9 mouse cellular contexts compared by ENCODE assay signal in the genomic region with DNA sequence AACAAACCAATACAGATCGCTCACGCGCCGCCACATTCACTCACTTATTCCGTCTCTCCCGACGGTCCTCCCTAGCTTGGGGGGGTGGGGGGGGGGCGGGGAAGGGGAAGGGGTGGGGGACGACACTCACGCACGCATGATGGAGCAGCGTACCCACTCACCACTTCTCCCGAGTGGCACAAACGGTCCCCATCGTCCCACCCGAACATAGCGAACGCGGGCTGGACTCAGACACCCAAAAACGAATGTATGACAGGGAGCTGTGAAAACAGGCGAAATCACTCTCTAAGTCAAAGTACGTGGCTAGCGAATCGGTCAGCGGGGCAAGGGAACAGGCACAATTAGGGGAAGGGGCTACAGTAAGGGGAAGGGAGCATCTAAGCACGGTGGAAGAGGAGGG. TPM values are rescaled to one million over a fixed set of nuclear protein-coding genes. Genes with fewer than 3 reads are reported as not detected.
DNase-seq lines count a peak whose midpoint lies in the region; ATAC-seq lines count a peak whose summit lies in the region.
"Had no signal": no experiment of that assay in that cellular context is flagged by ENCODE, and none has a peak within 500 bp of the region (broad histone marks: within the 10 kb centered on the region; RNA-seq: fewer than 3 reads in every experiment).

No protein-coding gene starts in this region.

- no peak for ATAC-seq in kidney, embryonic 16.5 days (ENCODE audit: low FRiP score, low TSS enrichment)
- ATAC-seq in erythroid progenitor cell, adult 5-6 weeks (replicated peaks; ENCODE audit: low FRiP score, poor library complexity, severe bottlenecking): no peak

- WGBS in kidney, embryonic 16.5 days: 4% methylated on average over 26 of the region's 26 CpGs

- no peak overlapping the region for H3K9ac ChIP-seq in kidney, embryonic 16.5 days (replicated peaks; ENCODE audit: low read length)
- H3K9ac ChIP-seq: embryonic facial prominence, embryonic 13.5 days; limb, embryonic 13.5 days had no signal

- no peak overlapping the region for H3K27ac ChIP-seq in kidney, embryonic 16.5 days (ENCODE audit: low read length)
- H3K27ac ChIP-seq: embryonic facial prominence, embryonic 13.5 days; limb, embryonic 13.5 days had no signal

- H3K27me3 ChIP-seq in kidney, embryonic 16.5 days (ENCODE audit: insufficient read depth, low read length): no peaks in the 10 kb centered on the region
- H3K27me3 ChIP-seq: embryonic facial prominence, embryonic 13.5 days; limb, embryonic 13.5 days had no signal

- no peaks in the 10 kb centered on the region for H3K4me1 ChIP-seq in kidney, embryonic 16.5 days (ENCODE audit: insufficient read depth, low read length)
- H3K4me1 ChIP-seq: embryonic facial prominence, embryonic 13.5 days; limb, embryonic 13.5 days had no signal

- H3K9me3 ChIP-seq in kidney, embryonic 16.5 days (ENCODE audit: low read length): no peaks in the 10 kb centered on the region
- H3K9me3 ChIP-seq: embryonic facial prominence, embryonic 13.5 days; limb, embryonic 13.5 days had no signal

- no peaks in the 10 kb centered on the region for H3K36me3 ChIP-seq in kidney, embryonic 16.5 days (ENCODE audit: insufficient read depth, low read length)
- H3K36me3 ChIP-seq: embryonic facial prominence, embryonic 13.5 days; limb, embryonic 13.5 days had no signal

- peak; percentile 44 for DNase-seq in kidney, adult 18-20 months
- DNase-seq in 3134 (ENCODE audit: extremely low read depth, insufficient read length, low spot score) (peak; percentile 14), 416B (ENCODE audit: low read depth) (peak; percentile 21)
- DNase-seq in embryo, embryonic 11 days: peak; percentile 72
- peak; percentile 84 for DNase-seq in retina, postnatal 1 day

- no peak overlapping the region for H3K4me3 ChIP-seq in kidney, embryonic 16.5 days (ENCODE audit: low read length)
- H3K4me3 ChIP-seq: embryonic facial prominence, embryonic 13.5 days; limb, embryonic 13.5 days had no signal

- no peak overlapping the region for H3K4me2 ChIP-seq in kidney, embryonic 16.5 days (replicated peaks; ENCODE audit: low read depth, low read length)
- H3K4me2 ChIP-seq: embryonic facial prominence, embryonic 13.5 days; limb, embryonic 13.5 days had no signal

RNA-seq across cellular contexts. Expression of gene Gm21060, which starts 30.2 kb away (rescaled TPM):
- not detected in 2 replicates for polyA plus RNA-seq in kidney, embryonic 16.5 days (2015; fragmentation: Nextera tagmentation; extraction: Ambion mirVana)
- total RNA-seq in erythroid progenitor cell, adult 5-6 weeks (2015; ENCODE audit: low replicate concordance): not detected in 2 replicates
- total RNA-seq in erythroid progenitor cell, adult 5-6 weeks (2017; ENCODE audit: low replicate concordance): not detected in 2 replicates
- polyA plus RNA-seq: embryonic facial prominence, embryonic 13.5 days; limb, embryonic 13.5 days had no signal

RNA-seq across cellular contexts. Expression of gene Csf2ra, which starts 38.4 kb away (rescaled TPM):
- 40.4 and 50.5 TPM in 2 replicates for polyA plus RNA-seq in kidney, embryonic 16.5 days (2015; fragmentation: Nextera tagmentation; extraction: Ambion mirVana)
- 26.8 and 37.5 TPM in 2 replicates for total RNA-seq in erythroid progenitor cell, adult 5-6 weeks (2015; ENCODE audit: low replicate concordance)
- 9.0 and 12.9 TPM in 2 replicates for total RNA-seq in erythroid progenitor cell, adult 5-6 weeks (2017; ENCODE audit: low replicate concordance)

Comparison
In these comparisons a context has a peak if more than half of its experiments do, and no peak if none do; other contexts are left out.
1. DNase-seq: peak in every context shown above with its lines; median percentile 84 in retina, postnatal 1 day; 72 in embryo, embryonic 11 days; 44 in kidney, adult 18-20 months; 21 in 416B; 14 in 3134.